Comparison of ENCODE assay signal across 8 mouse cellular contexts in genomic region chr1:51458731-51459450, GRCm38 (mm10). TPM values are rescaled to one million over a fixed set of nuclear protein-coding genes. Genes with fewer than 3 reads are reported as not detected.
DNase-seq lines count a peak whose midpoint lies in the region; ATAC-seq and TF ChIP-seq lines count a peak whose summit lies in the region.
"Had no signal": no experiment of that assay in that cellular context is flagged by ENCODE, and none has a peak within 500 bp of the region (broad histone marks: within the 10 kb centered on the region; RNA-seq: fewer than 3 reads in every experiment).

No protein-coding gene starts in this region.

- no peaks in the 10 kb centered on the region for H3K4me1 ChIP-seq in spleen, adult 2 months (ENCODE audit: control insufficient read depth, insufficient read depth, insufficient read length)
- no peaks in the 10 kb centered on the region for H3K4me1 ChIP-seq in embryonic facial prominence, embryonic 14.5 days (ENCODE audit: control insufficient read depth, insufficient read depth, low read length)
- H3K4me1 ChIP-seq: heart, embryonic 15.5 days had no signal

- no peak overlapping the region for H3K4me2 ChIP-seq in embryonic facial prominence, embryonic 14.5 days (ENCODE audit: low read depth, low read length)
- H3K4me2 ChIP-seq: heart, embryonic 15.5 days had no signal

- no peak overlapping the region for H3K27ac ChIP-seq in spleen, adult 2 months (ENCODE audit: insufficient read depth, low read length)
- H3K27ac ChIP-seq in embryonic facial prominence, embryonic 14.5 days (replicated peaks; ENCODE audit: low read depth, low read length): no peak overlapping the region
- H3K27ac ChIP-seq: heart, embryonic 15.5 days had no signal

- peak; percentile 45; the same call in 1 of the 2 replicates for TF ChIP-seq CTCF in spleen, adult 2 months (IDR thresholded peaks at IDR 0.05; ENCODE audit: extremely low read depth, insufficient read depth, insufficient read length, insufficient replicate concordance)

- 49% methylated on average over 10 of the region's 10 CpGs for WGBS in spleen, adult 2 months
- 73% methylated on average over 10 of the region's 10 CpGs for WGBS in embryonic facial prominence, embryonic 14.5 days

- no peak for TF ChIP-seq POLR2A in spleen, adult 2 months (IDR thresholded peaks at IDR 0.05; ENCODE audit: low read depth, low read length)

- H3K9ac ChIP-seq in embryonic facial prominence, embryonic 14.5 days (ENCODE audit: low read depth, low read length): no peak overlapping the region
- H3K9ac ChIP-seq: heart, embryonic 15.5 days had no signal

- H3K4me3 ChIP-seq in spleen, adult 2 months (ENCODE audit: extremely low read depth, insufficient read depth, insufficient read length): no peak overlapping the region
- H3K4me3 ChIP-seq in embryonic facial prominence, embryonic 14.5 days (ENCODE audit: low read depth, low read length): no peak overlapping the region
- H3K4me3 ChIP-seq: heart, embryonic 15.5 days had no signal

- ATAC-seq in embryonic facial prominence, embryonic 14.5 days (ENCODE audit: low read depth): peak; percentile 30; the same call in 1 of the 2 replicates

- no peaks in the 10 kb centered on the region for H3K27me3 ChIP-seq in spleen, adult 2 months (ENCODE audit: control insufficient read depth, insufficient read depth, low read length)
- H3K27me3 ChIP-seq in embryonic facial prominence, embryonic 14.5 days (replicated peaks; ENCODE audit: control insufficient read depth, insufficient read depth, low read length): no peaks in the 10 kb centered on the region
- H3K27me3 ChIP-seq: heart, embryonic 15.5 days had no signal

- peak; percentile 40 to 49 for DNase-seq in spleen, adult 2 months (ENCODE audit: low read depth in 1 of 2, low spot score in 2 of 2)
- DNase-seq in spleen, adult 12 weeks (ENCODE audit: low spot score): no peak
- DNase-seq in adipocyte (ENCODE audit: low spot score): peak; percentile 83
- peak; percentile 76 for DNase-seq in embryonic facial prominence, embryonic 14.5 days (ENCODE audit: low spot score)
- peak; percentile 53 to 59 for DNase-seq in kidney, postnatal 25 days
- DNase-seq in naive thymus-derived CD4-positive, alpha-beta T cell, adult 2 months (ENCODE audit: low read depth): peak; percentile 90
- no peak for DNase-seq in layer of hippocampus, adult 11-12 months (ENCODE audit: low spot score)

- H3K9me3 ChIP-seq in embryonic facial prominence, embryonic 14.5 days (ENCODE audit: control insufficient read depth, low read length): no peaks in the 10 kb centered on the region
- H3K9me3 ChIP-seq: heart, embryonic 15.5 days had no signal

- H3K36me3 ChIP-seq in spleen, adult 2 months (ENCODE audit: control insufficient read depth, insufficient read depth, low read length): no peaks in the 10 kb centered on the region
- no peaks in the 10 kb centered on the region for H3K36me3 ChIP-seq in embryonic facial prominence, embryonic 14.5 days (ENCODE audit: control insufficient read depth, insufficient read depth, low read length)
- H3K36me3 ChIP-seq: heart, embryonic 15.5 days had no signal

RNA-seq across cellular contexts. Expression of gene Nabp1, which starts 19.3 kb away (rescaled TPM):
- 11.7 and 12.9 TPM in 2 replicates for polyA plus RNA-seq in spleen, adult 2 months (2012; rRNA removed)
- 6.2 and 9.8 TPM in 2 replicates for polyA plus RNA-seq in embryonic facial prominence, embryonic 14.5 days (2014; fragmentation: Nextera tagmentation; extraction: Ambion mirVana)

Comparison
In these comparisons a context has a peak if more than half of its experiments do, and no peak if none do; other contexts are left out.
1. DNase-seq: peak in spleen, adult 2 months (2 of 2), adipocyte (single experiment), embryonic facial prominence, embryonic 14.5 days (single experiment), kidney, postnatal 25 days (2 of 2) and naive thymus-derived CD4-positive, alpha-beta T cell, adult 2 months (single experiment); none in spleen, adult 12 weeks (single experiment) and layer of hippocampus, adult 11-12 months (single experiment).